Mouse (Mus musculus) heart, embryonic 16.5 days (tissue): ENCODE measurements around the gene Fuk. TPM values are rescaled to one million over a fixed set of nuclear protein-coding genes. Genes with fewer than 3 reads are reported as not detected.
"Not testable (repeated sequence)": the region's sequence is repeated elsewhere in the genome, so short reads cannot be mapped to it uniquely, and the experiment has no call there.

Experiments used
- ATAC-seq: fragments of 200-750 bp; cut with Nextera tagmentation; replicated peaks from 2 replicates; pipeline ENCODE4 v1.8.0; 2017; ENCODE audit warnings: moderate number of reproducible peaks; ENCODE audit not compliant: insufficient read depth, low FRiP score; ENCODE audit errors: extremely low read depth
- H3K27ac ChIP-seq: fragments of 300-500 bp; sonication (generic); 2 replicates; pipeline ENCODE4 v1.5.1; 2014; ENCODE audit warnings: mild to moderate bottlenecking, low read length, control low read depth, moderate library complexity
- H3K27me3 ChIP-seq: fragments of 300-500 bp; sonication (generic); 2 replicates; pipeline ENCODE4 v1.6.1; 2014; ENCODE audit warnings: low read length, mixed read lengths; ENCODE audit not compliant: control insufficient read depth, insufficient read depth
- H3K36me3 ChIP-seq: fragments of 300-500 bp; sonication (generic); 2 replicates; pipeline ENCODE4 v1.6.1; 2014; ENCODE audit not compliant: control insufficient read depth, insufficient read depth
- H3K4me1 ChIP-seq: fragments of 300-500 bp; sonication (generic); 2 replicates; pipeline ENCODE4 v1.6.1; 2014; ENCODE audit warnings: low read length, mixed read lengths; ENCODE audit not compliant: control insufficient read depth, insufficient read depth
- H3K4me2 ChIP-seq: fragments of 300-500 bp; sonication (generic); 2 replicates; pipeline ENCODE4 v1.6.1; 2014; ENCODE audit warnings: low read depth, mild to moderate bottlenecking, control low read depth, low read length
- H3K4me3 ChIP-seq: fragments of 300-500 bp; sonication (generic); 2 replicates; pipeline ENCODE4 v1.5.1; 2014; ENCODE audit warnings: mild to moderate bottlenecking, control low read depth, low read length
- H3K9ac ChIP-seq: fragments of 300-500 bp; sonication (generic); 2 replicates; pipeline ENCODE4 v1.6.1; 2014; ENCODE audit warnings: low read length, control low read depth
- H3K9me3 ChIP-seq: fragments of 300-500 bp; sonication (generic); replicated peaks from 2 replicates; pipeline ENCODE4 v1.6.1; 2016; ENCODE audit warnings: low read length; ENCODE audit not compliant: control insufficient read depth
- WGBS: fragments of 180-500 bp; shearing (Covaris S2); extraction: QIAGEN DNeasy Blood & Tissue Kit; methylation state at CpG from one replicate; pipeline ENCODE4 v1.1.7; 2014; 5-methylcytosine and 5-hydroxymethylcytosine counted together
- polyA plus RNA-seq: library from polyadenylated mRNA; unstranded; fragments of >200 nt; fragmentation: Nextera tagmentation; extraction: Ambion mirVana; gene quantifications from 2 replicates; pipeline ENCODE4 v1.2.1, GENCODE M21; 2015

Gene Fuk
- polyA plus RNA-seq, 1 experiment from 2014 or later, result 5.7 TPM

GRCm38 (mm10) chr8:110870501-110870900, 31.8 kb downstream of the Fuk start:
- no peak overlapping the region for H3K27ac ChIP-seq
- no peak for ATAC-seq
- no peak overlapping the region for H3K4me3 ChIP-seq
- no peak overlapping the region for H3K9ac ChIP-seq
- no peaks in the 10 kb centered on the region for H3K9me3 ChIP-seq
- no peaks in the 10 kb centered on the region for H3K27me3 ChIP-seq
- H3K4me2 ChIP-seq, result no peak overlapping the region
- no peaks in the 10 kb centered on the region for H3K4me1 ChIP-seq
- peaks cover 70% of the 10 kb centered on the region for H3K36me3 ChIP-seq
- 90% methylated on average over 2 of the region's 2 CpGs for WGBS

DNA sequence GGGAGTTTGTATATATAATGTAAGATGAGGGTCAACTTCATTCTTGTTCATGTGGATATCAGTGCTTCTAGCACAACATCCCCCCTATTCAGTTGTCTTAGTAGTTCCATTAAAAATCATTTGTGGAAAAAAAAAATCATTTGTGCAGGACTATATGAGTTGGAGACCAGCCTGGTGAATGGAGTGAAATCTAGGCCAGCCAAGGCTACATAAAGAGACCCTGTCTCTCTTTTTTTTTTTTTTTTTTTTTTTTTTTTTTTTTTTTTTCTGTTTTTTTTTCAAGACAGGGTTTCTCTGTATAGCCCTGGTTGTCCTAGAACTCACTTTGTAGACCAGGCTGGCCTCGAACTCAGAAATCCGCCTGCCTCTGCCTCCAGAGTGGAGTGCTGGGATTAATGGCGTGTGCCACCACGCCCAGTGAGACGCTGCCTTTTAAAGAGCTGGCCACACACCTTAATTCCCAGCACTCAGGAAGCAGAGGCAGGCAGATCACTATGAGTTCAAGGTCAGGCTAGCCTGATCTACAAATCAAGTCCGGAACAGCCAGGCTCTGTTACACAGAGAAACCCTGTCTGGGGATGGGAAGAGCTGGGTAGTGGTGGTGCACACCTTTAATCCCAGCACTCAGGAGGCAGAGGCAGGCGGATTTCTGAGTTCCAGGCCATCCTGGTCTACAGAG, 40.8 kb downstream of the Fuk start:
- ATAC-seq, H3K9ac ChIP-seq, H3K9me3 ChIP-seq, H3K27me3 ChIP-seq, H3K4me2 ChIP-seq, H3K4me1 ChIP-seq, H3K27ac ChIP-seq, H3K4me3 ChIP-seq: not testable (repeated sequence)
- WGBS, result 96% methylated on average over 7 of the region's 7 CpGs
- peaks cover 74% of the 10 kb centered on the region for H3K36me3 ChIP-seq

DNA sequence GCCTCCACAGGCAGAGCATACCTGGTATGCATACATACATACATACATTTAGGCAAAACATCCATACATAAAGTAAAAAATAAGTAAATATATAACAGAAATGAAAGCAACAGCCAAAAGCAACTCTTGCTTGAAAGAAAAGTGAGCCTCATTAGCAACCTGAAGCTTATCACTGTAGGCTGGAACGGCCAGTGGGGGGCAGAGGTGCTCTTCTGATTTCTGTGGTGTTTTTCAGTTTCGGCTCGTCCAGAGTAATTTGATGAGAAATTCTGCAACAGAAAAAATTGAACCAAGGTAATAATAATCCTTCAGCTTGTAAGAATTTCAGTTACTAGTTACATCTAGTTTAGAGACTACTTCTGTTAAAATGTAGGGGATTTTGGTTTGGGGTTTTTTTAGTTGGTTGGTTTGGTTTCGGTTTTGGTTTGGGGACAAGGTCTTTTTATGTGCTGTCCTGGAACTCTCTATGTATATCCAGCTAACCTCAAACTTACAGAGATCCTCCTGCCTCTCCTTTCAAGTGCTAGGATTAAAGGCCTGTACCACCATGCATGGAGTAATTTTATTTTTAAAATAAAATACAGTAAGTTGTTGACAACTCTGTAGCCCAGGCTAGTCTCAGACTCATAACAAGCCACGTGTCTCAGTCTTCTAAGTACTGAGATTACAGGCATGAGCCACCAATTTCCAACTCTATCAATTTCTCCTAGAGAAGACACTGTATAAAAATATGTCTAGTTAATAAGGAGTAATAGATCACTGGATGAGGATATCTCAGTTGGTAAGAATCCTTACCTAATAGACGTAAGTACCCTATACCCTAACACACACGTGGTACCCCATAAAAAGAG, 42.4 kb downstream of the Fuk start:
- Histone ChIP-seq H3K36me3 (peaks cover 68% of the 10 kb centered on the region), H3K4me3 (no peak overlapping the region)

DNA sequence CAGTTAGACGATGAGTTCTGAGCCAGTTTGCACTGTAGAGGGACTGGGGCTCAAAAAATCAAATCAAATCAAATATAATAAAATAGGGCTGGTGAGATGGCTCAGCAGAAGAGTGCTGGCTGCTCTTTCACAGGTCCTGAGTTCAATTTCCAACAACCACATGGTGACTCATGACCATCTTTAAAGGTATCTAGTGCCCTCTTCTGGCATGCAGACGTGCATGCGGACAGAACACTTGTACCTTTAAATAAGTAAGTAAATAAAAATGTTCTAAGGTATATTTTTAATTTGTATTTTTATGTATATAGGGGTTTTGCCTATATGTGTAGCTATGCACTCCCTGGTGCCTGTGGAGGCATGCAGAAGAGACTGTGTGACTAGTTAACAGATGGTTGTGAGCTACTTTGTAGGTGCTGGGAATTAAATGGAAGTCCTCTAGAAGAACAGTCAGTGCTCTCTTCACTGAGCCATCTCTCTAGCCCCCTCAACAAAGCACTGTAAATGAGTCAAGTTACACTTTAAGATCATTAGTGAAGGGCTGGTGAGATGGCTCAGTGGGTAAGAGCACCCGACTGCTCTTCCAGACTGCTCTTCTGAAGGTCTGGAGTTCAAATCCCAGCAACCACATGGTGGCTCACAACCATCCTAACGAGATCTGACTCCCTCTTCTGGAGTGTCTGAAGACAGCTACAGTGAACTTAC, 45.4 kb downstream of the Fuk start:
- no peak overlapping the region for H3K4me3 ChIP-seq
- peaks cover 74% of the 10 kb centered on the region for H3K36me3 ChIP-seq
- no peak overlapping the region for H3K4me2 ChIP-seq
- ATAC-seq, result no peak
- 84% methylated on average over 4 of the region's 5 CpGs for WGBS
- no peak overlapping the region for H3K9ac ChIP-seq
- H3K27ac ChIP-seq, result no peak overlapping the region
- no peaks in the 10 kb centered on the region for H3K4me1 ChIP-seq
- H3K9me3 ChIP-seq, result no peaks in the 10 kb centered on the region
- H3K27me3 ChIP-seq, result no peaks in the 10 kb centered on the region

More for the DNA sequence above, 42.4 kb downstream of the Fuk start:
- no peaks in the 10 kb centered on the region for H3K4me1 ChIP-seq
- H3K27me3 ChIP-seq, result no peaks in the 10 kb centered on the region
- no peak overlapping the region for H3K9ac ChIP-seq
- no peak overlapping the region for H3K4me2 ChIP-seq
- H3K27ac ChIP-seq, result no peak overlapping the region
- WGBS, result 74% methylated on average over 7 of the region's 7 CpGs
- no peak for ATAC-seq
- H3K9me3 ChIP-seq, result no peaks in the 10 kb centered on the region

GRCm38 (mm10) chr8:110856073-110856472, 46.2 kb downstream of the Fuk start:
- not testable (repeated sequence) for H3K27me3 ChIP-seq, H3K4me3 ChIP-seq, H3K9ac ChIP-seq, ATAC-seq, H3K4me1 ChIP-seq, H3K4me2 ChIP-seq, H3K9me3 ChIP-seq, H3K27ac ChIP-seq
- H3K36me3 ChIP-seq, result peaks cover 76% of the 10 kb centered on the region
- WGBS, result 94% methylated on average over 4 of the region's 4 CpGs

GRCm38 (mm10) chr8:110851186-110851585, 51.1 kb downstream of the Fuk start:
- WGBS, result 92% methylated on average over 10 of the region's 10 CpGs
- Histone ChIP-seq H3K9me3 (no peaks in the 10 kb centered on the region), H3K36me3 (peaks cover 55% of the 10 kb centered on the region), H3K27ac (no peak overlapping the region), H3K4me2 (no peak overlapping the region), H3K27me3 (no peaks in the 10 kb centered on the region), H3K4me1 (peaks cover 8% of the 10 kb centered on the region), H3K4me3 (no peak overlapping the region), H3K9ac (no peak overlapping the region)
- no peak for ATAC-seq

DNA sequence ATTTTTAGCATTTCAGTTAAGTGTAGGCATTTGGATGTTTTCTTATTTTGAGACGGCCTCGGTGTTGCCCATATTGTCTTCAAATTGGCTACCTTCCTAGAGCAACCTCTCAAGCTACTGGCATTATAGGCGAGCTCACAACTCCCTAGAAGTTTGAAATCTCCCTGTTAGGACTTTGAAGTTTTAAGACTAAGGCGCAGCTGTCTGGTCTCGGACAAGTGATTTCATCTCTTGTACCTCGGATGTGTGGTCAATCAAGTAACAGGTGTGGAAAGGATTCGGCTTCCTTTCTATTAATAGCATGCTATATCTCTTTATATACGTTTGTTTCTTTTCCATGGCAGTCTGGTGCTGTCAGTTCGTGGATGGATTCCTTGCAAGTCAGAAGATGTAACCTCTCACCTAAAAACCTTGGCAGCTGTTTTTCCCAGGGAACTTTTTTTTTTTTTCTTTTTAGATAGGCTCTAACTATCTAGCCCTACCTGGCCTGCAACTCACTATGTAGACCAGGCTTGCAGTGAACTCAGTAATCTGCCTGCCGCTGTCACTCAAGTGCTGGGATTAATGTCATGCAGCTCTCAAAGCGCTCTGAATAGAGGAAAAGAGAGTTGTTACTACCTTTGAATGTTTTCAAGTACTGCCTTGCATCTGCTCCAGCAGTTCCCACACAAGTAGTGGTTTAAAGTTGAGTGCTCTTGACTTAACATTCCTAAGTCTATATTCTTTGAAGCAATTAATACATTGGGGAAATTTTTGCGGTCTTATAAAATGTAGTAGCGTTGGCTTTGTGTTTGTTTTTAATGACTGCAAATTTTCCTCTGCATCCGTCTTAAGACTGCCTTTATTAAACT, 54.4 kb downstream of the Fuk start:
- H3K36me3 ChIP-seq, result peaks cover 46% of the 10 kb centered on the region
- peak overlapping the region; percentile 89 for H3K9ac ChIP-seq
- 32% methylated on average over 14 of the region's 14 CpGs for WGBS
- no peak for ATAC-seq
- H3K4me3 ChIP-seq, result peak overlapping the region; percentile 74
- no peaks in the 10 kb centered on the region for H3K9me3 ChIP-seq
- peaks cover 21% of the 10 kb centered on the region for H3K4me1 ChIP-seq
- no peaks in the 10 kb centered on the region for H3K27me3 ChIP-seq
- H3K4me2 ChIP-seq, result peak overlapping the region; percentile 89
- H3K27ac ChIP-seq, result no peak overlapping the region

- Histone ChIP-seq H3K4me1 (peaks cover 21% of the 10 kb centered on the region), H3K4me2 (peak overlapping the region; percentile 89), H3K9ac (peak overlapping the region; percentile 89), H3K36me3 (peaks cover 44% of the 10 kb centered on the region), H3K4me3 (peak overlapping the region; percentile 74), H3K27me3 (no peaks in the 10 kb centered on the region), H3K9me3 (no peaks in the 10 kb centered on the region), H3K27ac (peak overlapping the region; percentile 86)
- ATAC-seq, result peak; percentile 46
- WGBS, result under 1% methylated on average over 13 of the region's 13 CpGs
These were observed 55.1 kb downstream of the Fuk start for GRCm38 (mm10) chr8:110847171-110847549.
